Mouse (Mus musculus): ENCODE measurements around the gene Farsa. TPM values are rescaled to one million over a fixed set of nuclear protein-coding genes. Genes with fewer than 3 reads are reported as not detected.

Farsa gene
- polyA plus RNA-seq, 1 experiment from 2014 or later = 90.1 TPM

DNA sequence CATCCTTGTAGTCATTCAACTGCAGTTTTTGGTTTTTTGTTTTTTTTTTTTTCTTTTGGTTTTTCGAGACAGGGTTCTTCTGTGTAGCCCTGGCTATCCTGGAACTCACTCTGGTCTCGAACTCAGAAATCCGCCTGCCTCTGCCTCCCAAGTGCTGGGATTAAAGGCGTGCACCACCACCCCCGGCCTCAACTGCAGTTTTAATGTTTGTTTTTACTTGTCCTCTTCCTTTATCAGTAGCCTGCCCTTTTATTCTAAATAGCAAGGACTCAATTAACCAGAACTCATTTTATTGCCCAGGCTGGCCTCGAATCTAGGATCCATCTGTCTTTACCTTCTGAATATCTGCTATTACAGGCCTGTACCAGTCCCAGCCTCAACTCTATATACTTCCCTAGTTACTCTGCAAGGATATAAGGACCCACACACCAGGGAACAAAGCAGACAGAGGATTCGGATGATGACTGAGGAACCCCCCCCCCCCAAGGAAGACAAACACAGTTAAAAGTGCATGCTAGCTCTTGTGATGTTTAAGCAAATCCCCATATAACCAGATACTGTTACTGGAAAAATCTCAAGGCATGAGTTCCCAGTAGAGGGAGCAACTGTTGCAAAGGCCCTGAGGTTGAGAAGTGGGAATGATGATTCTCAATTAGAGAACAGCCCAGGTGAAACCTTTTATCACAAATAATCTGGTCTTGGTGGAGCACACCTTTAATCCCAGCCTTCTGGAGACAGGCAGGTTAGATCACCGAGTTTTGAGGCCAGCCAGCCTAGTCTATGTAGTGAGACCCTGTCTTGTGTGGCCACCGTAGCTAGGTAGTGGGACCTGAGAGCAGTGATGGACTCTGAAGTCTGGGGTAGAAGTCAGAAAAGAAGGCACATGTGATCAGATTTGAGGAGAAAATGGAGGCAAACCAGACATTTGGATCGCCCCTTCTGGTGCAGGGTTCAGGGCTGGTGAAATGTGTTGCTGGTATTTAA, 23.7 kb upstream of the Farsa start:
- H3K36me3 ChIP-seq (ENCODE audit: control insufficient read depth, insufficient read depth, low read length) = peaks cover 22% of the 10 kb centered on the region; the same call in 1 of the 2 replicates
- no peaks in the 10 kb centered on the region for H3K27me3 ChIP-seq (ENCODE audit: control insufficient read depth, insufficient read depth, low read depth, low read length)
- 46% methylated on average over 10 of the region's 10 CpGs for WGBS
- H3K4me3 ChIP-seq (ENCODE audit: low read length) = peak overlapping the region; percentile 90
- H3K4me1 ChIP-seq (replicated peaks; ENCODE audit: control insufficient read depth, insufficient read depth, low read length) = peaks cover 18% of the 10 kb centered on the region
- H3K27ac ChIP-seq (ENCODE audit: low read length) = peak overlapping the region; percentile 94
- no peaks in the 10 kb centered on the region for H3K9me3 ChIP-seq (ENCODE audit: control insufficient read depth, low read length)
- peak overlapping the region; percentile 52 for H3K4me2 ChIP-seq (ENCODE audit: low read depth, low read length)
- no peak for ATAC-seq (ENCODE audit: low read depth)
- H3K9ac ChIP-seq (ENCODE audit: low read length) = peak overlapping the region; percentile 99

DNA sequence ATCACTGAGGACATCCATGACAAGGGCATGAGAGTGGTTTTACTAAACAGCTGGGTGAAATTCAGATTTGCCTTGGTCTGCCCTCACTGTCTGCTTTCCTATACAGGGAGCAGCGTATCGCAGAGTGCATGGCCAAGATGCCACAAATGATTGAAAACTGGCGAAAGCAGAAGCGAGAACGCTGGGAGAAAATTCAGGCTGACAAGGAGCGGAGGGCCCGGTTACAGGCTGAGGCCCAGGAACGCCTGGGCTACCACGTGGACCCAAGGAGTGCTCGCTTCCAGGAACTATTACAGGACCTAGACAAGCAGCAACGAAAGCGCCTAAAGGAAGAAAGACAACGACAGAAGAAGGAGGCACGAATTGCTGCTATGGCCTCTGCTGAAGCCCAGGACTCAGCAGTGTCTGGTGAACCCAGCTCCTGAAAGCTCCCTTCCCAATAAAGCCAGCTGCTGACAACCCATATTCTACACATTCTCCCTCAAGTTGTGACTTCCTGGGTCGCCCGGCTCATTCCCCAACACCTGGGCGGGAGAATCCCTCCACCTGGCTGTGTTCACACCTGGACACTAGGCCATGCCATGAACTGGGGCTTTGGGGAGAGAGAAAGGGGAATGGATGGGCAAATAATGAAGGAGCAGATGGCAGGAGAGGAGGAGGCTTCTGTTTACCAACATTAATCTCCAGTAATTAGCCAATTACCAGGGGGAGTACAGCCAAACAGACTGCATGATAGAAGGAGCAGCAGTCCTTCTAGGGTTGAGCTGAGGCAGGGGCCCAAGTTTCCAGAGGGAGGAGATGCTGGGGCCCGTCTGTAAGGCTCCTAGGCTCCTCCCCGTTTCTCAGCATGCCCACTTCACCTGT, 22.6 kb upstream of the Farsa start:
- Histone ChIP-seq H3K4me2 (ENCODE audit: low read depth, low read length) (no peak overlapping the region), H3K4me1 (replicated peaks; ENCODE audit: control insufficient read depth, insufficient read depth, low read length) (peaks cover 19% of the 10 kb centered on the region), H3K27ac (ENCODE audit: low read length) (peak overlapping the region; percentile 36), H3K4me3 (ENCODE audit: low read length) (no peak overlapping the region), H3K36me3 (ENCODE audit: control insufficient read depth, insufficient read depth, low read length) (peaks cover 29% of the 10 kb centered on the region; the same call in 1 of the 2 replicates), H3K9me3 (ENCODE audit: control insufficient read depth, low read length) (no peaks in the 10 kb centered on the region), H3K9ac (ENCODE audit: low read length) (no peak overlapping the region), H3K27me3 (ENCODE audit: control insufficient read depth, insufficient read depth, low read depth, low read length) (no peaks in the 10 kb centered on the region)
- ATAC-seq (ENCODE audit: low read depth) = no peak
- 83% methylated on average over 19 of the region's 19 CpGs for WGBS

GRCm38 (mm10) chr8:84834866-84835855, 21.6 kb upstream of the Farsa start:
- ATAC-seq (ENCODE audit: low read depth) = peak; percentile 65

GRCm38 (mm10) chr8:84837149-84837911, 19.5 kb upstream of the Farsa start:
- H3K9ac ChIP-seq (ENCODE audit: low read length) = no peak overlapping the region
- no peak overlapping the region for H3K4me3 ChIP-seq (ENCODE audit: low read length)
- peaks cover 38% of the 10 kb centered on the region for H3K36me3 ChIP-seq (ENCODE audit: control insufficient read depth, insufficient read depth, low read length)
- 46% methylated on average over 8 of the region's 8 CpGs for WGBS
- H3K9me3 ChIP-seq (ENCODE audit: control insufficient read depth, low read length) = no peaks in the 10 kb centered on the region
- H3K4me2 ChIP-seq (ENCODE audit: low read depth, low read length) = no peak overlapping the region
- H3K27me3 ChIP-seq (ENCODE audit: control insufficient read depth, insufficient read depth, low read depth, low read length) = no peaks in the 10 kb centered on the region
- H3K27ac ChIP-seq (ENCODE audit: low read length) = no peak overlapping the region
- ATAC-seq (ENCODE audit: low read depth) = no peak
- peaks cover 24% of the 10 kb centered on the region for H3K4me1 ChIP-seq (replicated peaks; ENCODE audit: control insufficient read depth, insufficient read depth, low read length)

More at GRCm38 (mm10) chr8:84834866-84835855, 21.6 kb upstream of the Farsa start:
- Histone ChIP-seq H3K4me1 (replicated peaks; ENCODE audit: control insufficient read depth, insufficient read depth, low read length) (peaks cover 24% of the 10 kb centered on the region), H3K4me3 (ENCODE audit: low read length) (no peak overlapping the region), H3K4me2 (ENCODE audit: low read depth, low read length) (no peak overlapping the region), H3K36me3 (ENCODE audit: control insufficient read depth, insufficient read depth, low read length) (peaks cover 29% of the 10 kb centered on the region; the same call in 1 of the 2 replicates), H3K27ac (ENCODE audit: low read length) (peak overlapping the region; percentile 37), H3K9me3 (ENCODE audit: control insufficient read depth, low read length) (no peaks in the 10 kb centered on the region), H3K27me3 (ENCODE audit: control insufficient read depth, insufficient read depth, low read depth, low read length) (no peaks in the 10 kb centered on the region), H3K9ac (ENCODE audit: low read length) (peak overlapping the region; percentile 36; the same call in 1 of the 2 replicates)
- WGBS = 45% methylated on average over 10 of the region's 10 CpGs

DNA sequence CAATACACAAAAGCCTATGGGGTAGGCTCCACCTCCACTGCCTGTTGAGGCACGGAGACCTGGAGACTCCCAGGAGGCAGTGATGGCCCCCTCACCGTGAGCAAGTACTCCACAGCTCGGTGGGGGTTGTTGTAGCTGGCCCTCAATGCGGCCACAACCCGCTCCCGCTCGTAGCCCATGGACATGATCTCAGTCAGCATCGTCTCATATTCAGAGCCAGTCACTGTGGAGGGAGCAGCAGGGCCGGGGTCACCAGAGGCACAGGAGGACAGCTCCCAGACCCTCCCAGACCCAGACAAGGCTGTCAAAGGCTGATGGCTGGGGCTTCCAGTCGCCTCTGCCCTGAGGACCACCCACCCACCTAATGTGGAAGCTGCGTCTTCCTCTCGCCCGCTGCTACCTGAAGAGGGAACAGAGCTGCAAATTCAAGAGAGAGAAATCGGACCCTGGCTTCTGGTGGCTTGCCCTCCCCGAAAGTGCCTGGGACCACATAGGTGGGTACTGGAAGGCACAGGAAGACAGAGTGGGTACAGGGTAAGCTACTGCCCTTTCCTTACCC, 18.8 kb upstream of the Farsa start:
- no peaks in the 10 kb centered on the region for H3K9me3 ChIP-seq (ENCODE audit: control insufficient read depth, low read length)
- no peak overlapping the region for H3K27ac ChIP-seq (ENCODE audit: low read length)
- 75% methylated on average over 15 of the region's 15 CpGs for WGBS
- H3K4me2 ChIP-seq (ENCODE audit: low read depth, low read length) = no peak overlapping the region
- peaks cover 44% of the 10 kb centered on the region for H3K36me3 ChIP-seq (ENCODE audit: control insufficient read depth, insufficient read depth, low read length)
- ATAC-seq (ENCODE audit: low read depth) = no peak
- H3K27me3 ChIP-seq (ENCODE audit: control insufficient read depth, insufficient read depth, low read depth, low read length) = no peaks in the 10 kb centered on the region
- H3K4me1 ChIP-seq (replicated peaks; ENCODE audit: control insufficient read depth, insufficient read depth, low read length) = peaks cover 24% of the 10 kb centered on the region
- H3K4me3 ChIP-seq (ENCODE audit: low read length) = no peak overlapping the region
- H3K9ac ChIP-seq (ENCODE audit: low read length) = no peak overlapping the region

- Histone ChIP-seq H3K9me3 (ENCODE audit: control insufficient read depth, low read length) (no peaks in the 10 kb centered on the region), H3K36me3 (ENCODE audit: control insufficient read depth, insufficient read depth, low read length) (peaks cover 50% of the 10 kb centered on the region), H3K4me2 (ENCODE audit: low read depth, low read length) (no peak overlapping the region), H3K27me3 (ENCODE audit: control insufficient read depth, insufficient read depth, low read depth, low read length) (no peaks in the 10 kb centered on the region), H3K4me3 (ENCODE audit: low read length) (no peak overlapping the region), H3K9ac (ENCODE audit: low read length) (no peak overlapping the region), H3K27ac (ENCODE audit: low read length) (no peak overlapping the region), H3K4me1 (replicated peaks; ENCODE audit: control insufficient read depth, insufficient read depth, low read length) (peaks cover 29% of the 10 kb centered on the region)
- ATAC-seq (ENCODE audit: low read depth) = no peak
- WGBS = 80% methylated on average over 5 of the region's 5 CpGs
Measured at GRCm38 (mm10) chr8:84838513-84838912, 18.3 kb upstream of the Farsa start.

DNA sequence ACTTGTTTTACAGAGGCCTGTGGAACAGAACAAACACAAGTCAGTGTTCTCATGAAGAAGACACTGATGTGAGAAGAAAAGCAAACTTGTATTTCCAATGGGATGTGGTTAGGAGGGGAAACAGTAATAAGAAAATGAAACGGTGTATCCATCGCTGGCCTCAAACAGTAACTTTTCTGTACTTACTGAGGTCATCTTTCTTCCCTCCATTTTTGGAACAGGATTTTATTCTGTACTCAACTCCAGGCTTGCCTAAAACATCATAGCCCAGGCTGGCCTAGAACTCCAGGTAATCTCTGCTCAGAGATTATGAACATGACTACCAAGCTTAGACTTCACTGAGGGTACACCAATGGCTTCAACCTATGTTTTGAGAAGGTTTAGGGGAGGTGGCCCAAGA, 17.4 kb upstream of the Farsa start:
- peak overlapping the region; percentile 74 for H3K4me3 ChIP-seq (ENCODE audit: low read length)
- peaks cover 33% of the 10 kb centered on the region for H3K4me1 ChIP-seq (replicated peaks; ENCODE audit: control insufficient read depth, insufficient read depth, low read length)
- H3K27ac ChIP-seq (ENCODE audit: low read length) = no peak overlapping the region
- H3K9ac ChIP-seq (ENCODE audit: low read length) = peak overlapping the region; percentile 82
- peak overlapping the region; percentile 51 for H3K4me2 ChIP-seq (ENCODE audit: low read depth, low read length)
- no peak for ATAC-seq (ENCODE audit: low read depth)
- peaks cover 54% of the 10 kb centered on the region for H3K36me3 ChIP-seq (ENCODE audit: control insufficient read depth, insufficient read depth, low read length)
- no peaks in the 10 kb centered on the region for H3K27me3 ChIP-seq (ENCODE audit: control insufficient read depth, insufficient read depth, low read depth, low read length)
- WGBS = 78% methylated on average over 2 of the region's 2 CpGs
- no peaks in the 10 kb centered on the region for H3K9me3 ChIP-seq (ENCODE audit: control insufficient read depth, low read length)

DNA sequence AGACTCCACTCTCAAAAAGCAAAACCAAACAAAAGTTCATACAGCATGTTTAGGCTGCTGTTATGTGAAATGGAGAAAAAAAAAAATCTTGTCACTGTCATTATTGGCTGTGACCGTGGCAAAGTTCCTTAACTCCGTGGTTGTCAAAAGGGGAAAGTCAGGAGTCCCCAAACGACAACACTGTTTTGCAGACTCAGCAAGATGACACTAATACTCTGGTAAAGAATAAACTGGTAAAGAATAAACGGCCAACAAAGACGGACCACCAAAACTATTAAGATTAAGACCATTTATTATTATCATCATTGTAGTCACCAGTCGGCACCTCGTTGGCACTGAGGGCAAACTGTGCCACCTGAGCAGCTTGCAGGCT, 16.9 kb upstream of the Farsa start:
- H3K4me1 ChIP-seq (replicated peaks; ENCODE audit: control insufficient read depth, insufficient read depth, low read length) = peaks cover 34% of the 10 kb centered on the region
- H3K9me3 ChIP-seq (ENCODE audit: control insufficient read depth, low read length) = no peaks in the 10 kb centered on the region
- H3K4me2 ChIP-seq (ENCODE audit: low read depth, low read length) = peak overlapping the region; percentile 51
- peak overlapping the region; percentile 80 for H3K27ac ChIP-seq (ENCODE audit: low read length)
- 1% methylated on average over 7 of the region's 7 CpGs for WGBS
- H3K36me3 ChIP-seq (ENCODE audit: control insufficient read depth, insufficient read depth, low read length) = peaks cover 57% of the 10 kb centered on the region
- no peaks in the 10 kb centered on the region for H3K27me3 ChIP-seq (ENCODE audit: control insufficient read depth, insufficient read depth, low read depth, low read length)
- H3K4me3 ChIP-seq (ENCODE audit: low read length) = peak overlapping the region; percentile 74
- ATAC-seq (ENCODE audit: low read depth) = no peak
- H3K9ac ChIP-seq (ENCODE audit: low read length) = peak overlapping the region; percentile 82

Data from lung, embryonic 16.5 days (tissue).